ENCODE assay signal across 9 mouse cellular contexts in the genomic region with DNA sequence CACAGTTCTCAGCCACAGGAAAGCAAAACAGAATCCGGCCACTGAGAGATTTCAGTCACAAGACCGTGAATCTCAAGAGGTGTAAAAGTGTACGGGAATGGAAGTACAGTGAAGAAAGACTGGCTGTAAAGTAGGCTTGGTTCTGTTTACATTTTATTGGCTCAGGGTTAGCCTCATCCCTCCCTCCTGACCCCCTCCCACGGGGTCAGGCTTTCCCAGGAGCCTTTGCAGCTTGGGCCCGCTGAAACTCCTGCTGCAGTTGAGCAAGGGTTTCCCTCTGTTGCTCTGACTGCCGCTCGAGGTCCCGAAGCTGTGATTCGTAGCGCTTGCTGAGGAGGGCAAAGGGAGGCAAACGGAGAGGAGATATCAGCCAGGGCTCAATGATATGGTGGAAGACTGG. TPM values are rescaled to one million over a fixed set of nuclear protein-coding genes. Genes with fewer than 3 reads are reported as not detected.
A peak's percentile ranks its signal among the peaks of the same experiment; 100 is the strongest.
DNase-seq lines count a peak whose midpoint lies in the region; ATAC-seq and TF ChIP-seq lines count a peak whose summit lies in the region.
"Had no signal": no experiment of that assay in that cellular context is flagged by ENCODE, and none has a peak within 500 bp of the region (broad histone marks: within the 10 kb centered on the region; RNA-seq: fewer than 3 reads in every experiment).

No protein-coding gene starts in this region.

- peak overlapping the region; percentile 93 for H3K4me3 ChIP-seq in heart, embryonic 10.5 days
- H3K4me3 ChIP-seq in testis, adult 2 months (ENCODE audit: control insufficient read depth, low read depth, low read length): peak overlapping the region; percentile 98
- H3K4me3 ChIP-seq in limb, embryonic 15.5 days: no peak overlapping the region

- peaks cover 26% of the 10 kb centered on the region for H3K4me1 ChIP-seq in heart, embryonic 10.5 days
- H3K4me1 ChIP-seq in testis, adult 2 months (ENCODE audit: control insufficient read depth, insufficient read depth, low read length): peaks cover 18% of the 10 kb centered on the region
- H3K4me1 ChIP-seq in limb, embryonic 15.5 days: peaks cover 23% of the 10 kb centered on the region

- H3K9me3 ChIP-seq in heart, embryonic 10.5 days: no peaks in the 10 kb centered on the region
- no peaks in the 10 kb centered on the region for H3K9me3 ChIP-seq in limb, embryonic 15.5 days

- peak overlapping the region; percentile 93; the same call in 1 of the 2 replicates for H3K4me2 ChIP-seq in limb, embryonic 15.5 days

- H3K27ac ChIP-seq in heart, embryonic 10.5 days: no peak overlapping the region
- no peak overlapping the region for H3K27ac ChIP-seq in testis, adult 2 months (ENCODE audit: control insufficient read depth, insufficient read depth, low read depth, low read length)
- H3K27ac ChIP-seq in limb, embryonic 15.5 days: no peak overlapping the region

- ATAC-seq in limb, embryonic 15.5 days (ENCODE audit: insufficient number of reproducible peaks, low FRiP score, low TSS enrichment, low read depth): no peak
- no peak for ATAC-seq in megakaryocyte-erythroid progenitor cell, adult 5-6 weeks (replicated peaks; ENCODE audit: low FRiP score, low TSS enrichment, poor library complexity, severe bottlenecking)

- H3K36me3 ChIP-seq in heart, embryonic 10.5 days: peaks cover 63% of the 10 kb centered on the region
- H3K36me3 ChIP-seq in testis, adult 2 months (ENCODE audit: control insufficient read depth, insufficient read depth, low read length): no peaks in the 10 kb centered on the region
- H3K36me3 ChIP-seq in limb, embryonic 15.5 days: peaks cover 49% of the 10 kb centered on the region

- no peak overlapping the region for H3K9ac ChIP-seq in limb, embryonic 15.5 days

- WGBS in heart, embryonic 10.5 days: 79% methylated on average over 11 of the region's 11 CpGs
- whole genome bisulfite sequencing in limb, embryonic 15.5 days: 81% methylated on average over 11 of the region's 11 CpGs

- intact Hi-C loops in heart, postnatal 25 days (cut with DNase I): no loop called here
- intact Hi-C loops in gastrocnemius, postnatal 36 days (cut with DNase I): no loop called here

- no peaks in the 10 kb centered on the region for H3K27me3 ChIP-seq in heart, embryonic 10.5 days (ENCODE audit: insufficient read depth, poor library complexity, severe bottlenecking)
- no peaks in the 10 kb centered on the region for H3K27me3 ChIP-seq in testis, adult 2 months (ENCODE audit: control insufficient read depth, insufficient read depth, low read length)
- H3K27me3 ChIP-seq in limb, embryonic 15.5 days: no peaks in the 10 kb centered on the region

- TF ChIP-seq POLR2A in testis, adult 2 months (IDR thresholded peaks at IDR 0.05; ENCODE audit: control insufficient read depth, low read depth, low read length): no peak

- no peak for TF ChIP-seq CTCF in testis, adult 2 months (IDR thresholded peaks at IDR 0.05; ENCODE audit: control insufficient read depth, insufficient read depth, insufficient replicate concordance, low read depth, low read length)

- DNase-seq in heart, embryonic 10.5 days (ENCODE audit: low spot score): no peak
- no peak for DNase-seq in heart, postnatal 25 days (ENCODE audit: low spot score)
- no peak for DNase-seq in testis, postnatal 14 days (ENCODE audit: low spot score)
- no peak for DNase-seq in gastrocnemius, postnatal 36 days
- DNase-seq in spleen, postnatal 36 days (ENCODE audit: low spot score in 2 of 2): no peak
- DNase-seq: cerebellum, adult 9-10 months had no signal

RNA-seq across cellular contexts. Expression of a gene that starts 1.4 kb away (rescaled TPM):
- polyA plus RNA-seq in heart, embryonic 10.5 days (2016; fragmentation: Nextera tagmentation; extraction: Ambion mirVana): 161 and 198 TPM in 2 replicates
- total RNA-seq in heart, postnatal 25 days (2021): 10 to 100 TPM; 70.7 to 77.3 TPM
- 54.8 and 58.7 TPM in 2 replicates for polyA plus RNA-seq in testis, adult 2 months (2012; rRNA removed)
- 132 and 139 TPM in 2 replicates for polyA plus RNA-seq in limb, embryonic 15.5 days (2015; fragmentation: Nextera tagmentation; extraction: Ambion mirVana)
- total RNA-seq in gastrocnemius, postnatal 36 days (2021): 10 to 100 TPM; 56.7 to 58.6 TPM
- total RNA-seq in megakaryocyte-erythroid progenitor cell, adult 5-6 weeks (2014; fragmentation: Nextera tagmentation): 192 and 240 TPM in 2 replicates
- 209 and 235 TPM in 2 replicates for total RNA-seq in megakaryocyte-erythroid progenitor cell, adult 5-6 weeks (2017)

RNA-seq across cellular contexts. Expression of a gene that starts 1.7 kb away (rescaled TPM):
- polyA plus RNA-seq in heart, embryonic 10.5 days (2016; fragmentation: Nextera tagmentation; extraction: Ambion mirVana): 35.8 and 48.1 TPM in 2 replicates
- 10 to 100 TPM in 1 of 2 experiments, 1 to 10 TPM in 1; 9.3 to 10.2 TPM for total RNA-seq in heart, postnatal 25 days (2021)
- polyA plus RNA-seq in testis, adult 2 months (2012; rRNA removed): 25.1 and 25.4 TPM in 2 replicates
- polyA plus RNA-seq in limb, embryonic 15.5 days (2015; fragmentation: Nextera tagmentation; extraction: Ambion mirVana): 31.4 and 36.0 TPM in 2 replicates
- 1 to 10 TPM; 8.4 to 9.7 TPM for total RNA-seq in gastrocnemius, postnatal 36 days (2021)
- 75.2 and 76.4 TPM in 2 replicates for total RNA-seq in megakaryocyte-erythroid progenitor cell, adult 5-6 weeks (2014; fragmentation: Nextera tagmentation)
- total RNA-seq in megakaryocyte-erythroid progenitor cell, adult 5-6 weeks (2017): 78.8 and 105 TPM in 2 replicates

RNA-seq across cellular contexts. Expression of a gene that starts 9.4 kb away (rescaled TPM):
- 37.1 and 44.2 TPM in 2 replicates for polyA plus RNA-seq in heart, embryonic 10.5 days (2016; fragmentation: Nextera tagmentation; extraction: Ambion mirVana)
- total RNA-seq in heart, postnatal 25 days (2021): 10 to 100 TPM; 38.2 to 44.6 TPM
- polyA plus RNA-seq in testis, adult 2 months (2012; rRNA removed): 83.4 and 93.0 TPM in 2 replicates
- polyA plus RNA-seq in limb, embryonic 15.5 days (2015; fragmentation: Nextera tagmentation; extraction: Ambion mirVana): 51.8 and 58.5 TPM in 2 replicates
- 10 to 100 TPM; 26.5 to 28.3 TPM for total RNA-seq in gastrocnemius, postnatal 36 days (2021)
- 42.6 and 49.0 TPM in 2 replicates for total RNA-seq in megakaryocyte-erythroid progenitor cell, adult 5-6 weeks (2014; fragmentation: Nextera tagmentation)
- total RNA-seq in megakaryocyte-erythroid progenitor cell, adult 5-6 weeks (2017): 10.4 and 14.0 TPM in 2 replicates

RNA-seq across cellular contexts. Expression of a gene that starts 12.5 kb away (rescaled TPM):
- 5.9 and 7.1 TPM in 2 replicates for polyA plus RNA-seq in heart, embryonic 10.5 days (2016; fragmentation: Nextera tagmentation; extraction: Ambion mirVana)
- total RNA-seq in heart, postnatal 25 days (2021): 1 to 10 TPM; 1.7 to 1.9 TPM
- 9.1 and 10.4 TPM in 2 replicates for polyA plus RNA-seq in testis, adult 2 months (2012; rRNA removed)
- polyA plus RNA-seq in limb, embryonic 15.5 days (2015; fragmentation: Nextera tagmentation; extraction: Ambion mirVana): 5.9 and 8.3 TPM in 2 replicates
- total RNA-seq in gastrocnemius, postnatal 36 days (2021): 1 to 10 TPM; 1.5 to 1.6 TPM
- total RNA-seq in megakaryocyte-erythroid progenitor cell, adult 5-6 weeks (2014; fragmentation: Nextera tagmentation): 0.90 and 1.8 TPM in 2 replicates
- total RNA-seq in megakaryocyte-erythroid progenitor cell, adult 5-6 weeks (2017): 2.7 TPM in 1 of 2 replicates, not detected in the other

RNA-seq across cellular contexts. Expression of a gene that starts 16.8 kb away (rescaled TPM):
- polyA plus RNA-seq in heart, embryonic 10.5 days (2016; fragmentation: Nextera tagmentation; extraction: Ambion mirVana): 47.1 and 47.5 TPM in 2 replicates
- total RNA-seq in heart, postnatal 25 days (2021): 10 to 100 TPM; 39.2 to 39.4 TPM
- polyA plus RNA-seq in testis, adult 2 months (2012; rRNA removed): 45.7 and 48.5 TPM in 2 replicates
- polyA plus RNA-seq in limb, embryonic 15.5 days (2015; fragmentation: Nextera tagmentation; extraction: Ambion mirVana): 46.5 and 50.4 TPM in 2 replicates
- total RNA-seq in gastrocnemius, postnatal 36 days (2021): 10 to 100 TPM; 30.5 to 30.6 TPM
- total RNA-seq in megakaryocyte-erythroid progenitor cell, adult 5-6 weeks (2014; fragmentation: Nextera tagmentation): 41.4 and 51.4 TPM in 2 replicates
- 17.4 and 26.2 TPM in 2 replicates for total RNA-seq in megakaryocyte-erythroid progenitor cell, adult 5-6 weeks (2017)

Comparison
In these comparisons a context has a peak if more than half of its experiments do, and no peak if none do; other contexts are left out.
1. RNA of a gene that starts 1.7 kb away (total RNA-seq): 75.2 to 105 TPM in megakaryocyte-erythroid progenitor cell, adult 5-6 weeks; 9.3 to 10.2 TPM in heart, postnatal 25 days and 8.4 to 9.7 TPM in gastrocnemius, postnatal 36 days; every median in the first group is over 4 times any median in the second.